Mouse (Mus musculus) adrenal gland, adult 18-20 months (tissue): Measurements from ENCODE around the gene Gm19668. TPM values are rescaled to one million over a fixed set of nuclear protein-coding genes. Genes with fewer than 3 reads are reported as not detected.
"Not testable (repeated sequence)": the region's sequence is repeated elsewhere in the genome, so short reads cannot be mapped to it uniquely, and the experiment has no call there.

ENCODE experiments used
- DNase-seq, 2 experiments: peaks; one replicate each; pipeline ENCODE4 v3.0.0; 2021 to 2022; ENCODE audit warnings: low spot score in 2 of 2
- total RNA-seq, 2 experiments: library from RNA; stranded (reverse); gene quantifications; 1 replicate in 1 of 2; 2 replicates in 1 of 2; pipeline ENCODE4 v1.2.3; 2021

Gm19668 gene
- total RNA-seq, 2 experiments from 2014 or later, result not detected

DNA sequence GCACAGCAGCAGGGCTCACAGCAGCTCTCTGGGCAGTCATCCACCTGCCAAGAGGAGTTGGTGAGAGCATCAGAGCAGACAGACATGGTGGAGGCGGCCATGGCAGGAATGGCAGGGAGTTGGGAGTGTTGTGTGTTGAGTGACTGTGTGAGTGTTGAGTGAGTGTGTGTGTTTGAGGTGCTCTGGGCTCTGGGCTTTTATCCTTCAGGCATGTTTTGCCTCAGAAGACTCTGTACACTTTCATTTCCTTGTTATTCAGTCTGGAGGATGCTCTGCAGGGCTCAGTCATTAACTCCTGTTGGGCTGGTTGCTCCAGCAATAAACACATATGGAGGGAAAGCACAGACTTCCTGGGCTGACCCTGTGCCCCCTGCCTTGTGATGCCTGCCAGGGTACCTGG, 27.7 kb downstream of the Gm19668 start, which contains the start of gene Gm3238:
Gene Gm3238 (minus strand): TSS at position 101 of the 400 bp plus-strand sequence.
- DNase-seq, result not testable (repeated sequence)

DNA sequence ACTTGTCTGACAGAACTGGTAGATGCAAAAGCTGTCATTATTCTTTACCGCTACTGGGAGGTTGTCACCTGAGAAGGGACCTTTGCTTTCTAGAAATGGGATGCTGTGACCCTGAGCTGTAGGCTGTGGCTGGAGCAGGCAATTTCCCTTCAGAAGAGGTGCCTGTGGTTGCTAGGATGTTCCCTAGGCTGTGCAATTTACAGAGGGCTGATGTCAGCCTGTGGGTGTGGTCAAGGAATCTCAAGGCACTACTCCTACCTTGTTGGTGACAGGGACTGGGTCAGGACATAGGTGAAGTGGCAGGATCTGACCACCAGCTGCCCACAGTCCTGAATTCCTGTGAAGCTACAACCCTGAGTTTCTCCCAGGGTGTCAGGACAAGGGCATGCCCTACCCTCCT, 29.2 kb downstream of the Gm19668 start:
- DNase-seq, result no peak

DNA sequence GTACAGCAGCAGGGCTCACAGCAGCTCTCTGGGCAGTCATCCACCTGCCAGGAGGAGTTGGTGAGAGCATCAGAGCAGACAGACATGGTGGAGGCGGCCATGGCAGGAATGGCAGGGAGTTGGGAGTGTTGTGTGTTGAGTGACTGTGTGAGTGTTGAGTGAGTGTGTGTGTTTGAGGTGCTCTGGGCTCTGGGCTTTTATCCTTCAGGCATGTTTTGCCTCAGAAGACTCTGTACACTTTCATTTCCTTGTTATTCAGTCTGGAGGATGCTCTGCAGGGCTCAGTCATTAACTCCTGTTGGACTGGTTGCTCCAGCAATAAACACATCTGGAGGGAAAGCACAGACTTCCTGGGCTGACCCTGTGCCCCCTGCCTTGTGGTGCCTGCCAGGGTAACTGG, 39.4 kb downstream of the Gm19668 start, which contains the start of gene Gm3233:
Gene Gm3233 (minus strand): TSS at position 101 of the 400 bp plus-strand sequence.
- DNase-seq, result not testable (repeated sequence)

DNA sequence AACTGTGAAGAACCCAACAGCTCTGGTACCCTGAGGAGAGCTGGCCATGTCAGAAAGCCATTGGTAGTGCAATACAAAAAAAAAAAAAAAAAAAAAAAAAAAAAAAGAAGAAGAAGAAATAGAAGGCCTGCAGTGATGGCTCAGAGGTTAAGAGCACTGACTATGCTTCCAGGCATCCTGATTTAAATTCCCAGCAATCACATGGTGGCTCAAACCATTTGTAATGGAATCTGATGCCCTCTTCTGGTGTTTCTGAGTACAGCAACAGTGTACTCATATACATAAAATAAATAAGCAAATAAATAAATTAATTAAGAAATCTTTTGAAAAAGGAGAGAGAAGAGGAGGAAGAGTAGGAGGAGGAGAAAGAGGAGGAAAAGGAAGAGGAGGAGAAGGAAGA, 45.5 kb downstream of the Gm19668 start:
- DNase-seq, result no peak

DNA sequence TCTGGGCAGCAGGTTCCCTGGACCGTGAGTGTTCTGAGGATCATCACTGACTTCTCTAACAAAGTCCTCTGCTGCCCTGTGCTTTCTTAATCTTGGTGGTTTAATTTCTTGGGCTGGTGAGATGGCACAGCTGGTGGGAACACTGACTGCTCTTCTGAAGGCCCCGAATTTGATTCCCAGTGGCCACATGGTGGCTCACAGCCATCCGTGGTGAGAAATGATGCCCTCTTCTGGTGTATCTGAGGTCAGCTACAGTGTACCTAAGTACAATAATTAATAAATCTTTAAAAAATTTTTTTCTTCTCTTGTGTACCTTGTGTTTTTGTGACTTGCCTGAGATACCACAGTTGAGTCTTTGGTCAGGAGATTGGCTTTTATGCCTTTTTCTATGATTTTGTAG, 46.6 kb downstream of the Gm19668 start:
- DNase-seq, result not testable (repeated sequence)

DNA sequence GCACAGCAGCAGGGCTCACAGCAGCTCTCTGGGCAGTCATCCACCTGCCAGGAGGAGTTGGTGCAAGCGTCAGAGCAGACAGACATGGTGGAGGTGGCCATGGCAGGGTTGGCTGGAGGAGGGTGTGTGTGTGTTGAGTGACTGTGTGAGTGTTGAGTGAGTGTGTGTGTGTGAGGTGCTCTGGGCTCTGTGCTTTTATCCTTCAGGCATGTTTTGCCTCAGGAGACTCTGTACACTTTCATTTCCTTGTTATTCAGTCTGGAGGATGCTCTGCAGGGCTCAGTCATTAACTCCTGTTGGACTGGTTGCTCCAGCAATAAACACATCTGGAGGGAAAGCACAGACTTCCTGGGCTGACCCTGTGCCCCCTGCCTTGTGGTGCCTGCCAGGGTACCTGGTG, 47.7 kb downstream of the Gm19668 start, which contains the start of gene Gm9736:
Gene Gm9736 (minus strand): TSS at position 101 of the 400 bp plus-strand sequence.
- DNase-seq, result not testable (repeated sequence)

DNA sequence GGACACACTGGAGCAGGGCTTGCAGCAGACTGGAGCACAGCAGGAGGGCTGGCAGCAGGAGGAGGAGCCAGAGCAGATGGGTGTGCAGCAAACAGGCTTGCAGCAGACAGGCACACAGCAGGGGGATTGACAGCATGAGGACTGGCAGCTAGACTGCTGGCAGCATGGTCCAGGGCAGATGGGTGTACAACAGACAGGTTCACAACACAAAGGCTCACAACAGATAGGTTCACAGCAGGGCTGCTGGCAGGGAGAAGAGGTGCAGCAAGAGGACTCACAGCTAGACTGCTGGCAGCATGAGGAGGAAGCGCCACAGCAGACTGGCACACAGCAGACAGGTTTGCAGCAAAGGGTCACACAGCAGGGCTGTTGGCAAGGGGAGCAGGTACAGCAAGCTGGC, 48.2 kb downstream of the Gm19668 start:
- not testable (repeated sequence) for DNase-seq

Other genes starting within 250 kb of the Gm19668 start
- gene Pttg1ip, start 217.4 kb downstream of the Gm19668 start, total RNA-seq, result 100 to 1,000 TPM; 175 to 203 TPM
- gene Sumo3, start 193.0 kb downstream of the Gm19668 start, total RNA-seq, result 10 to 100 TPM; 91.8 to 98.8 TPM
- 10 to 100 TPM; 13.1 to 17.1 TPM for gene Gm49325, start 192.9 kb downstream of the Gm19668 start, total RNA-seq
- gene Ube2g2, start 176.9 kb downstream of the Gm19668 start, total RNA-seq, result 10 to 100 TPM; 67.2 to 74.1 TPM
- gene Tspear, start 112.6 kb downstream of the Gm19668 start, total RNA-seq, result under 1 TPM; 0.27 to 0.51 TPM
- gene Gm19402, start 108.4 kb downstream of the Gm19668 start, total RNA-seq, result not detected
- gene Gm9508, start 101.9 kb downstream of the Gm19668 start, total RNA-seq, result not detected
- gene Gm10272, start 92.5 kb downstream of the Gm19668 start, total RNA-seq, result not detected
- not detected for gene Gm10024, start 87.7 kb downstream of the Gm19668 start, total RNA-seq
- not detected for gene Gm10142, start 83.3 kb downstream of the Gm19668 start, total RNA-seq
- not detected for gene Krtap12-1, start 78.5 kb downstream of the Gm19668 start, total RNA-seq
- gene Gm10100, start 72.6 kb downstream of the Gm19668 start, total RNA-seq, result not detected
- gene Gm18596, start 56.5 kb downstream of the Gm19668 start, total RNA-seq, result not detected
- not detected for gene Gm9736, start 47.8 kb downstream of the Gm19668 start, total RNA-seq
- not detected for gene Gm3233, start 39.5 kb downstream of the Gm19668 start, total RNA-seq
- not detected for gene Gm3238, start 27.8 kb downstream of the Gm19668 start, total RNA-seq
- not detected for gene Gm7138, start 22.2 kb downstream of the Gm19668 start, total RNA-seq
- not detected for gene Gm3250, start 16.6 kb downstream of the Gm19668 start, total RNA-seq
- gene Gm7137, start 10.9 kb downstream of the Gm19668 start, total RNA-seq, result not detected
- not detected for gene Gm9639, start 4.1 kb downstream of the Gm19668 start, total RNA-seq
- gene Gm9507, start 12.7 kb upstream of the Gm19668 start, total RNA-seq, result not detected
- gene Gm2696, start 15.5 kb upstream of the Gm19668 start, total RNA-seq, result not detected
- not detected for gene Krtap10-4, start 28.0 kb upstream of the Gm19668 start, total RNA-seq
- not detected for gene Krtap10-10, start 36.8 kb upstream of the Gm19668 start, total RNA-seq
- gene Gm36176, start 47.7 kb upstream of the Gm19668 start, total RNA-seq, result not detected
- gene Gm10318, start 53.7 kb upstream of the Gm19668 start, total RNA-seq, result not detected
- not detected for gene Gm3285, start 62.8 kb upstream of the Gm19668 start, total RNA-seq
- 1 to 10 TPM; 3.9 to 6.8 TPM for gene Lrrc3, start 103.4 kb upstream of the Gm19668 start, total RNA-seq
- gene Trpm2, start 171.4 kb upstream of the Gm19668 start, total RNA-seq, result 1 to 10 TPM; 5.2 to 5.9 TPM
- 10 to 100 TPM; 17.9 to 21.1 TPM for gene 1810043G02Rik, start 179.4 kb upstream of the Gm19668 start, total RNA-seq
- 100 to 1,000 TPM; 137 to 283 TPM for gene Pfkl, start 210.9 kb upstream of the Gm19668 start, total RNA-seq
- gene Dnmt3l, start 242.8 kb upstream of the Gm19668 start, total RNA-seq, result 10 to 100 TPM in 1 of 2 experiments, 1 to 10 TPM in 1; 4.4 to 24.4 TPM
- not detected for gene Aire, start 244.5 kb upstream of the Gm19668 start, total RNA-seq